Mouse (Mus musculus) hindbrain, embryonic 15.5 days (tissue): ENCODE data around the gene Smyd3. TPM values are rescaled to one million over a fixed set of nuclear protein-coding genes. Genes with fewer than 3 reads are reported as not detected.

Source experiments
- ATAC-seq: fragments of 200-750 bp; cut with Nextera tagmentation; 2 replicates; pipeline ENCODE4 v1.8.0; 2017; ENCODE audit warnings: low read depth, moderate number of reproducible peaks, moderate TSS enrichment; ENCODE audit not compliant: low FRiP score
- H3K27ac ChIP-seq: fragments of 300-500 bp; sonication (generic); replicated peaks from 2 replicates; pipeline ENCODE4 v1.5.1; 2015; ENCODE audit warnings: mild to moderate bottlenecking, inconsistent platforms
- H3K27me3 ChIP-seq: fragments of 300-500 bp; sonication (generic); 2 replicates; pipeline ENCODE4 v1.6.1; 2015; ENCODE audit warnings: control low read depth, inconsistent platforms
- H3K36me3 ChIP-seq: fragments of 300-500 bp; sonication (generic); 2 replicates; pipeline ENCODE4 v1.6.1; 2015; ENCODE audit warnings: control low read depth, inconsistent platforms
- H3K4me1 ChIP-seq: fragments of 300-500 bp; sonication (generic); replicated peaks from 2 replicates; pipeline ENCODE4 v1.6.1; 2015; ENCODE audit warnings: control low read depth, inconsistent platforms
- H3K4me2 ChIP-seq: fragments of 300-500 bp; sonication (generic); 2 replicates; pipeline ENCODE4 v1.6.1; 2015; ENCODE audit warnings: moderate library complexity, mild to moderate bottlenecking, inconsistent platforms
- H3K4me3 ChIP-seq: fragments of 300-500 bp; sonication (generic); 2 replicates; pipeline ENCODE4 v1.5.1; 2015; ENCODE audit warnings: mild to moderate bottlenecking, inconsistent platforms
- H3K9ac ChIP-seq: fragments of 300-500 bp; sonication (generic); 2 replicates; pipeline ENCODE4 v1.6.1; 2015; ENCODE audit warnings: inconsistent platforms
- H3K9me3 ChIP-seq: fragments of 300-500 bp; sonication (generic); 2 replicates; pipeline ENCODE4 v1.6.1; 2016; ENCODE audit warnings: control low read depth, inconsistent platforms
- WGBS: fragments of 180-500 bp; shearing (Covaris S2); methylation state at CpG from one replicate; pipeline ENCODE4 v1.1.7; 2015; 5-methylcytosine and 5-hydroxymethylcytosine counted together
- polyA plus RNA-seq: library from polyadenylated mRNA; unstranded; fragments of >200 nt; fragmentation: Nextera tagmentation; extraction: Ambion mirVana; gene quantifications from 2 replicates; pipeline ENCODE4 v1.2.1, GENCODE M21; 2015

Smyd3 gene
- polyA plus RNA-seq, 1 experiment from 2014 or later, result 26.0 TPM

DNA sequence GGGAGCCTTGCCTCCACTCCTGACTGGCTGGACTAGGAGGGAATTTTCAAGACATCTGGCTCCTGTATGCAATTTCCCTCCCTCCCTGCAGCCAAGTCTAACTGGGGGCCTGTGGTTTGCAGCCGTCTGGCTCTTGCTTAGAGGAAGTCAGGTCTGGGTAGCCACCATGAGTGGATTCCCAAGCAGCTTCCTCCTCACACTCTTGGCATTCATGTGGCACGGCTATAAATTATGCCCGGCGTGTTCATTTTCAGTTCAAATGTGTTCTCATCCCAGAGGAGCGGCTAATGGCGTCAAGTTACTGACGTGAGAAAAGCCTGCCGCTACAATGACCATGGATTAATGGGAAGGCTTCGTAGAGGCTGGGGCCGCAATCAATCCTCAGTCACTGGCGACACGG, 564.9 kb downstream of the Smyd3 start:
- H3K9ac ChIP-seq, result no peak overlapping the region
- no peak for ATAC-seq
- no peaks in the 10 kb centered on the region for H3K27me3 ChIP-seq
- no peaks in the 10 kb centered on the region for H3K36me3 ChIP-seq
- 0 out of 2 replicates have a peak, but pooled peaks cover 3% of the 10 kb centered on the region for H3K9me3 ChIP-seq
- 0 out of 2 replicates have a peak overlapping the region, but pooled peaks have one; percentile 2 for H3K4me2 ChIP-seq
- WGBS, result 33% methylated on average over 12 of the region's 12 CpGs
- no peak overlapping the region for H3K4me3 ChIP-seq
- H3K4me1 ChIP-seq, result peaks cover 13% of the 10 kb centered on the region
- peak overlapping the region; percentile 45; the same call in 1 of the 2 replicates for H3K27ac ChIP-seq

DNA sequence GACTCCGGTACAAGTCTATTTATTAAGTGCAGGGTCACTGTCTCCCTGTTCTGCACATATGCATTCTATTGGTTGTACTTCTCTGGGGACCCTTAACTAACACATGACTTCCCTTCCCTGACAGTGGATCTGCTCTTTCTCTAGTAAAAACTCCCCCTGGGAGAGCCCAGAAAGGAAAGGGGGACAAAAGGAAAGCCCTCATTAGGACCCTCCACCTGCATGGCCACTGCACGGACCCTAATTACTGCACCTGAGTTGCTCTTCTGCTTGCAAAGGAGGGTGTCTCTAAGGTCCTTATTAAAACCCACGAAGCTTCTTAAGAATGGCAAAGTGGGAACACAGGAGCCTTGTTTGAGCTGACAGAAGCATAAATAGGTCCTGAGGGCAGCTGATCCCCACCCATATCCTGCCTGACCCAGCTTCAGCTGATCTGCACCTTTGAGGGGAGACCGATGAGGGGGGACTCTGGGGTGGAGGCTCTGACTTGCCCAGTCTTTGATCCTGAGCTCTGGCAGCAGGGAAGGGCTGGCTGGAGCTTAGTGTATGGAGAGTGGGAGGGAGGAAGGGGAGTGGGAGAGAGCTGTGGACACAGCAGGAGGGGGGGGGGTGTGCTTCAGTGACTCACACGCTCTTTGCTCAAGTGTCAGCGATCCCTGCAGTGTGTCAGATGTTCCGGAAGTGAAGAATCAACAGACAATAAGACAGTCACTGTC, 575.4 kb downstream of the Smyd3 start:
- no peaks in the 10 kb centered on the region for H3K27me3 ChIP-seq
- 43% methylated on average over 7 of the region's 7 CpGs for WGBS
- no peak; the same call in 1 of the 2 replicates for ATAC-seq

DNA sequence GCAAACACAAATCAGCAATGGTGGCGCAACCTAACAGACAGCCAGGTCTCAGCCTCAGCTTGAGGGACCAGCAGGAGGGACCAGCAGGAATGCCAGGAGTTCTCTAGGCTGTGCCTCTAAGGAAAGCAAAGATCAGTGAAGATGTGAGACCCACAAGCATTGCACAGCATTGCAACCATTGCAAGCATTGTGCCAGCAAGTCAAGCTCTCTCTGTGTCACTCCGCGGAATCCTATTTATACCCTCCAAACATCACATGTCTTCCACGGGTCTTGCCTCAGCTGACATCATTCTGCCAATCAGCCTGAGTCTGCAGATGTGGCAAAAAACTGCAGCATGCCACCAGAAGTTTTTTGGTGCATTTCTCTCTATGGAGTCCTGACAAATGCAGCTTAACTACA, 577.5 kb downstream of the Smyd3 start:
- no peak overlapping the region for H3K27ac ChIP-seq
- no peaks in the 10 kb centered on the region; the same call in 1 of the 2 replicates for H3K36me3 ChIP-seq
- H3K27me3 ChIP-seq, result no peaks in the 10 kb centered on the region
- ATAC-seq, result no peak
- WGBS, result 83% methylated on average over 4 of the region's 4 CpGs
- H3K9ac ChIP-seq, result no peak overlapping the region
- no peak overlapping the region for H3K4me3 ChIP-seq
- H3K4me1 ChIP-seq, result 0 out of 2 replicates have a peak, but pooled peaks cover 9% of the 10 kb centered on the region
- no peaks in the 10 kb centered on the region for H3K9me3 ChIP-seq
- H3K4me2 ChIP-seq, result no peak overlapping the region

More for the DNA sequence above, 575.4 kb downstream of the Smyd3 start:
- Histone ChIP-seq H3K9me3 (no peaks in the 10 kb centered on the region), H3K4me2 (no peak overlapping the region), H3K4me3 (no peak overlapping the region), H3K9ac (no peak overlapping the region), H3K4me1 (0 out of 2 replicates have a peak, but pooled peaks cover 7% of the 10 kb centered on the region), H3K36me3 (no peaks in the 10 kb centered on the region), H3K27ac (no peak overlapping the region)

DNA sequence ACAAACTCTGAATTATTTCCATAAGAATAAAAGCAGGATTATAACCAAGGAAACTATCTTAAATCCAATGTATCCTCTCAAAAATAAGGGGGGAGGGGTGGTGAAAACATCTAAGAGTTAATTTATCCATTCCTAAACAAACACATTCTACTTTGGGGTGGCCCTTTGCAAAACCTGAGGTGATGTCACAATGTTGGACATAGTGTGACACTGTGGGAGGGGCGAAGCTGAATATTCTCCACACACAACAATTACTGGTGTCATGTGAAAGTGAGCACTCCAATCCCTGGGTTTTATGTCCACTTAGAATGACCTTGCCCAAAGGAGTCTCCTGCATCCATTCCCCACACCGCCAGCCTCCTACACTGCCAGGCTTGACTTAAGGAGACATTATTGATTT, 580.9 kb downstream of the Smyd3 start:
- H3K9me3 ChIP-seq, result no peaks in the 10 kb centered on the region
- no peak overlapping the region for H3K4me2 ChIP-seq
- H3K27me3 ChIP-seq, result no peaks in the 10 kb centered on the region
- 0 out of 2 replicates have a peak, but pooled peaks cover 5% of the 10 kb centered on the region for H3K4me1 ChIP-seq
- H3K4me3 ChIP-seq, result no peak overlapping the region
- no peak for ATAC-seq
- no peak overlapping the region for H3K27ac ChIP-seq
- WGBS, result 82% methylated on average over 2 of the region's 2 CpGs
- H3K36me3 ChIP-seq, result peaks cover 11% of the 10 kb centered on the region
- H3K9ac ChIP-seq, result no peak overlapping the region

DNA sequence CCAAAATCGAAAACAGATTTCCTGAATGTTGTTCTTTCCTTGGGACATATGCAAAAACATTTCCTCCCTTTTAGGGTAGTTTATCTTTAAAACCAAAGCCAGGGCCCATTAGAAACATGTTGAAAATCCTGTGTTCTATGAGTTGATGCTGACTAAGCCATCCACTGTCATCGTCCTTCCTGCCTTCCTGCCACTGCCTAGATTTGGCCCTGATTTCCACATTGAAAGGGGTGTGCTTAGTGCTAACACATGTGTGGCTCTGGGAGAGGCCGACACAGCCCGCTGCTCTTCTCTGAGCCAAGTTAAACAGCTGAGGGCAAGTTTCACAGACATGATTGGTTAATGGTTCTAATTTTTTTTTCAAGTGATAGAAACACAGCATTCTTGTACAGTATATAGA, 581.4 kb downstream of the Smyd3 start:
- ATAC-seq, result no peak
- H3K27me3 ChIP-seq, result no peaks in the 10 kb centered on the region
- 0 out of 2 replicates have a peak, but pooled peaks cover 5% of the 10 kb centered on the region for H3K4me1 ChIP-seq
- no peaks in the 10 kb centered on the region for H3K9me3 ChIP-seq
- no peak overlapping the region for H3K4me2 ChIP-seq
- H3K4me3 ChIP-seq, result no peak overlapping the region
- H3K9ac ChIP-seq, result no peak overlapping the region
- H3K27ac ChIP-seq, result no peak overlapping the region
- 66% methylated on average over 4 of the region's 4 CpGs for WGBS
- H3K36me3 ChIP-seq, result peaks cover 15% of the 10 kb centered on the region

DNA sequence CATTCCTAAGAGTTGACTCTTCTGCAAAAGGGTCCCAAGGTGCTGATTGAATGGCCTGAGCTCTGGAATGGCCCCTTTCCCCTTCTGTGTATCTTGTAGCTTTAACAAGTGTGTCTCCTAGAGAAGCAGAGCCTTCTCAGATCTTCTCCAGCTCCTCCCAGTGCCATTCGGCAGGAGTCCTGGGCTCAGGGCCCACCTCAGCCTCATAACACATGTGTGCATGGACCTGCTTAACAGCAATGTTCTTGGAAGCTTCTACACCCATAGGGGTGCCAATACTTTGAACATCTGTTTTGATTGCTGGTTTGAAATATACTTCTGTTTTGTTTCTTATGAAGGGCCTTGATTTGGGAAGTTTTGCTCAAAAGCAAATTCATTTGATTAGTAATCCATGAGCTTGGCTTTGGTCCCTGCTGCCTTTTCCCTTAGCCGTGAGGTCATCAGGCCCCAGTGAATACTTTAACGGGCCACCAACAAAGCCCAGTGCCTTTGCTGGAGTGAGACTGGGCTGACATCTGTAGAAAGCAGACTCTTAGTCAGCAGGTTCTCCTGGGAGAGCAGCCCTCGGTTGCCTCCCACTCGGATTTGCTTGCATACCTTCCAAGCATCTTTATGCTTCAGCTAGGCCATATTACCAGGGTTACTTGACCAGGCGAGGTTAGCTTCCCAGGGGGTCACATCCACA, 583.7 kb downstream of the Smyd3 start:
- 82% methylated on average over 6 of the region's 6 CpGs for WGBS
- H3K9ac ChIP-seq, result no peak overlapping the region
- no peak overlapping the region for H3K4me2 ChIP-seq
- 0 out of 2 replicates have a peak, but pooled peaks cover 5% of the 10 kb centered on the region for H3K4me1 ChIP-seq
- ATAC-seq, result no peak
- H3K4me3 ChIP-seq, result no peak overlapping the region
- no peaks in the 10 kb centered on the region for H3K27me3 ChIP-seq
- no peaks in the 10 kb centered on the region for H3K9me3 ChIP-seq
- H3K27ac ChIP-seq, result no peak overlapping the region
- H3K36me3 ChIP-seq, result peaks cover 15% of the 10 kb centered on the region

DNA sequence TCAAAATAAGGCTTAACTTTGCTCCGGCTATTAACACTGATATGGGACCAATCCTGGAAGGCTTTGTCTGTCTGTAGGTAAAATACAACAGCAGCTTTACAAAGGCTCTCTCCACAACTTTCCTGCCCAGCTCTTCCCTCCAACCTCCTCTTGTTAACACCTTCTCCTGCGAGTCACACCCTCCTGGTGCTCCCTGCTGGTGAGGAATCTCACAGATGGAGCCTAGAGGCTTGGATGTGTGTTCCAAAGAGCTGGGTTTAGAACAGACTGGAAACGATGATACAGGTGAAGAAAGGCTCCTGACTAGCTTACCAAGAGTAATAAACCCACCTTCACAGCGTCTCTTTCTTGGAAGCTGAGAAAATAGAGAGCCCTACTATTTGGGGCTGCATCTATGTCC, 588.3 kb downstream of the Smyd3 start:
- ATAC-seq, result no peak
- Histone ChIP-seq H3K9ac (no peak overlapping the region), H3K4me3 (no peak overlapping the region), H3K4me1 (no peaks in the 10 kb centered on the region; the same call in 1 of the 2 replicates), H3K36me3 (peaks cover 22% of the 10 kb centered on the region), H3K4me2 (no peak overlapping the region), H3K9me3 (no peaks in the 10 kb centered on the region), H3K27ac (no peak overlapping the region), H3K27me3 (no peaks in the 10 kb centered on the region)
- WGBS, result 76% methylated on average over 4 of the region's 4 CpGs

DNA sequence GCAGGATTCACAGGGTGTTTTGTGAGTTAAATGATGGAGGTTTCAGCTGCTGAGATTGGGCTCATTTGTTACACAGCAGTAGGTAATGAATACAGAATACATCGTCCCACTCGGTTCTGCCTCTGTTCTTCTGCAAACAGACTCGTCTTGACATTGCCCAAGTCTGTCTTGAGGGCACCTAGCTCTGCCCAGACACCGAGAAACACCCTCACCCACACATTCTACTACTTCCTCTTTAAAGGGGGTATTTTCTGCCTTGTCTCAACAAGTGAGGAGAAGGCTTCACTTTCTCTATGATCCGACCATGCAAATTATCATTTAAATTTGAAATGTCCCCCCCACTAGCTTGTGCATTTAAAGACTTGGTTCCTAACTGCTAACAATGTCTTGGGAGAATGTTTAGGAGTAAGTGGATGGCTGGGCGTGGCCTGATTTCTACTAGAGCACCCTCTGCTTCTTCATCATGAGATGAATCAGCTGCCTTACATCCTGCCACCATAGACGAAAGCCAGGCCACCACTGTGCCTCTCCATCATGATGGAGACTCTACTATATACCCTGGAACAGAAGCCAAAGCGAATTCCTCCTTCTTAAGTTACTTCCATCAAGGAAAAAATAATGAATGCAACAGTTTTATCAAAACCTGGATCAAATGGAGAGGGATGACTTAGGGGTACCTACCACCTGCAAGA, 593.2 kb downstream of the Smyd3 start:
- no peak overlapping the region for H3K4me2 ChIP-seq
- peaks cover 7% of the 10 kb centered on the region; the same call in 1 of the 2 replicates for H3K36me3 ChIP-seq
- ATAC-seq, result no peak
- H3K4me3 ChIP-seq, result no peak overlapping the region
- no peaks in the 10 kb centered on the region for H3K27me3 ChIP-seq
- no peaks in the 10 kb centered on the region for H3K9me3 ChIP-seq
- peaks cover under 1% of the 10 kb centered on the region; the same call in 1 of the 2 replicates for H3K4me1 ChIP-seq
- H3K9ac ChIP-seq, result no peak overlapping the region
- no peak overlapping the region for H3K27ac ChIP-seq
- WGBS, result 68% methylated on average over 8 of the region's 8 CpGs

DNA sequence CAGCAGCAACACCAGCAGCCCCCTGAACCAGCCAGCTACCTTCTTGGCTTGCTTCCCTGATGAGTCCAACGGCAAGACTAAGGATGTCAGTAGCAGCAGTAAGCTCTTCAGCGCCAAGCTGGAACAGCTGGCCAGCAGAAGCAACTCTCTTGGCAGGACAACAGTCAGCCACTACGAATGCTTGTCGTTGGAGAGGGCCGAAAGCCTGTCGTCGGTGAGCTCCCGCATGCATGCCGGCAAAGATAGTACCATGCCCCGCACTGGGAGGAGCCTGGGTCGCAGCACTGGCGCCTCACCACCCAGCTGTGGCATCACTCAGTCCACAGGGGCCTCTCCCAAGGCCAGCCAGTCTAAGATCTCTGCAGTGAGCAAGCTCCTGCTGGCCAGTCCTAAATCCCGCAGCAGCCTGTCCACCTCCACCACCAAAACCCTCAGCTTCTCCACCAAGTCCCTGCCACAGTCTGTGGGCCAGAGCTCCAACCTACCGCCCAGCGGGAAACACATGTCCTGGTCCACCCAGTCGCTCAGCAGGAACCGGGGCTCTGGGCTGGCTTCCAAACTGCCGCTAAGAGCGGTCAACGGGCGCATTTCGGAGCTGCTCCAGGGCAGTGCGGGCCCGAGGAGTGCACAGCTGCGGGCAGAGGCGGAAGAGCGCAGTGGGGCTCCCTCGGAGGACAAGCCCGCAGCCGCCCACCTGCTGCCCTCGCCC, 600.5 kb downstream of the Smyd3 start:
- Histone ChIP-seq H3K27me3 (no peaks in the 10 kb centered on the region), H3K4me2 (peak overlapping the region; percentile 25), H3K4me1 (peaks cover 26% of the 10 kb centered on the region), H3K9me3 (no peaks in the 10 kb centered on the region), H3K36me3 (0 out of 2 replicates have a peak, but pooled peaks cover 10% of the 10 kb centered on the region), H3K9ac (no peak overlapping the region), H3K27ac (no peak overlapping the region), H3K4me3 (no peak overlapping the region)
- 45% methylated on average over 31 of the region's 31 CpGs for WGBS
- ATAC-seq, result no peak

DNA sequence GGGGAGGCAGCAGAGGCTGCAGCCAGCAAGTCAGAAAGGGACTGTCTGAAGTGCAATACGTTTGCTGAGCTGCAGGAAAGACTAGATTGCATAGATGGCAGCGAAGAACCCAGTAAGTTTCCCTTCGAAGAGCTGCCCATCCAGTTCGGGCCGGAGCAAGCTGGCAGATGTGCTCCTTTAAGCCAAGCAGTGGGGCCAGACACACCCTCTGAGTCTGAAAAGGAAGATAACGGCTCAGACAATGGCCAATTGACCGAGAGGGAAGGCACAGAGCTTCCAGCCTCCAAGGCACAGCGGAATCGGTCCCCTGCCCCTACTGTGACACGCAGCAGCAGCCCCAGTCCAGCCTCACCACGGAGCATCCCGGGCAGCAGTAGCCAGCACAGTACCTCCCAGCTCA, 602.8 kb downstream of the Smyd3 start:
- H3K4me2 ChIP-seq, result no peak overlapping the region
- ATAC-seq, result no peak
- H3K27me3 ChIP-seq, result no peaks in the 10 kb centered on the region
- peaks cover 48% of the 10 kb centered on the region for H3K4me1 ChIP-seq
- 0 out of 2 replicates have a peak, but pooled peaks cover 10% of the 10 kb centered on the region for H3K36me3 ChIP-seq
- H3K9me3 ChIP-seq, result no peaks in the 10 kb centered on the region
- no peak overlapping the region for H3K4me3 ChIP-seq
- H3K27ac ChIP-seq, result no peak overlapping the region
- 47% methylated on average over 12 of the region's 12 CpGs for WGBS
- no peak overlapping the region for H3K9ac ChIP-seq

DNA sequence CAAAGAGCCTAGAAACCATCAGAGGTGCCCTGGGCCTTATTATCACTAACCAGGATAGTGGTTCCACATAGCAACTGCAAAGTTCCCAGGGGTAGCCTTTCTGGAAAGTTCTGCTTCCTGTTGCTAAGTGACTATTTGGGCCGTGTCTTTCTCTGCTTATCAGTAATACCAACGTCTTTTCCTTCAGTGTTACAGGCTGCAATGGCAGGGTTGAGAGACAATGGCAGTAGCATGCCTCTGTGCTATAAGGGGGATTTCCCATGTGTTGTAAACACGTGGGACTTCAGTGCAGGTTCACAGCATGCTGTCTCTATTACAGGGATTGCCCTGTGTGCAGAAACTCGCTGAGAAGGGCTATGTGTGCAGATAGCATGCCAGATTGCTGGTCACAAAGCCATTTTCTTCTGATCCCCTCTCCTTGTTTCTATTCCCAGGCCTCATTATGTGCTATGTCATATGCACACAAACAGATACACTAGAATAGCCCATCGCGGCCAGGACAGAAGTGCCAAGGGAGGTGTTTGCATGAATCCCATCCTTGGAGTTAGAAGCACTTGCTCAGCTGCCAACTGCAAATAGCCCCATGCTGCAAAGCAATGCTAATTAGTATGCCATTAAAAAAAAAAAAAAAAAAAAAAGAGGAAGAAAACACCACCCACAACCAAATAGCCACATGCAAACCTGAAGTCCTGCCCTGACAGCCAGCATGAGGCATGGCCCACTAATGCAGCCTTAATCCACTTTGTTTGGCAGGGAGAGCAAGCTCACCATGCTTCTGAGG, 604.7 kb downstream of the Smyd3 start:
- H3K9me3 ChIP-seq, result no peaks in the 10 kb centered on the region
- no peak overlapping the region for H3K9ac ChIP-seq
- H3K4me3 ChIP-seq, result no peak overlapping the region
- 0 out of 2 replicates have a peak, but pooled peaks cover 10% of the 10 kb centered on the region for H3K36me3 ChIP-seq
- peak overlapping the region; percentile 2; the same call in 1 of the 2 replicates for H3K27ac ChIP-seq
- 24% methylated on average over 6 of the region's 6 CpGs for WGBS
- no peak overlapping the region for H3K4me2 ChIP-seq
- no peak for ATAC-seq
- peaks cover 38% of the 10 kb centered on the region for H3K4me1 ChIP-seq
- H3K27me3 ChIP-seq, result no peaks in the 10 kb centered on the region
